Mouse (Mus musculus) spleen, adult 2 months (tissue): ENCODE measurements at regions not wholly inside any gene's neighbourhood (a gene's known extent, or its start where the extent isn't known, plus 50 kb on each side); places are given as distances from the start of the nearest gene placed in this dataset.

ENCODE experiments used
- CTCF ChIP-seq: fragments of 200-500 bp; IDR thresholded peaks from 2 replicates; pipeline ENCODE4 v1.5.1; 2011; ENCODE audit warnings: mild to moderate bottlenecking, inconsistent platforms; ENCODE audit not compliant: insufficient read depth, insufficient read length, insufficient replicate concordance; ENCODE audit errors: extremely low read depth
- POLR2A ChIP-seq: fragments of 200-500 bp; IDR thresholded peaks from 2 replicates; pipeline ENCODE4 v1.6.1; 2011; ENCODE audit warnings: low read depth, low read length, inconsistent platforms

DNA sequence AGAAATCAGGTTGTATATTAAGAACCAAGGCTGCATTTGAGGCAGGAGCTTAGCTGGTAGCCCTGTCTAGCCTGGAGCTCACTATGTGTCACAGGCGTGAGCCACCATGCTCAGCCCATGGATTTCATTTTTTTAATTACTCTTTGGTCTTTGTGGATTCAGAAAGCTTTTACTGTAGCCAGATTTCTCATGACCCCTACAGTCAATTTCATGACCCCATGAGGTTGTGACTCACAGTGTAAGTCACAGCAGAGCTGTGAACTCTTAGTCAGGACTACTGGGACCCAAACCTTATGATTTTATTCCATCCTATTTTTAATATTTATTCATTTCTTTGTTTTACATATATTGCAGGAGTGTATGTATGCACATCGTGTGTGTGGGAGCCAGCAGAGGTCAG is 61.9 kb upstream of the Akap13 start:
- TF ChIP-seq POLR2A (no peak), CTCF (no peak)
